Mouse (Mus musculus) mesoderm, embryonic 11.5 days (tissue): ENCODE measurements around the gene Klb.
"Not testable (repeated sequence)": the region's sequence is repeated elsewhere in the genome, so short reads cannot be mapped to it uniquely, and the experiment has no call there.

Experiments
- DNase-seq: peaks from one replicate; pipeline ENCODE4 v3.0.0-alpha.2; 2012; ENCODE audit warnings: low read depth, low spot score

Klb gene

DNA sequence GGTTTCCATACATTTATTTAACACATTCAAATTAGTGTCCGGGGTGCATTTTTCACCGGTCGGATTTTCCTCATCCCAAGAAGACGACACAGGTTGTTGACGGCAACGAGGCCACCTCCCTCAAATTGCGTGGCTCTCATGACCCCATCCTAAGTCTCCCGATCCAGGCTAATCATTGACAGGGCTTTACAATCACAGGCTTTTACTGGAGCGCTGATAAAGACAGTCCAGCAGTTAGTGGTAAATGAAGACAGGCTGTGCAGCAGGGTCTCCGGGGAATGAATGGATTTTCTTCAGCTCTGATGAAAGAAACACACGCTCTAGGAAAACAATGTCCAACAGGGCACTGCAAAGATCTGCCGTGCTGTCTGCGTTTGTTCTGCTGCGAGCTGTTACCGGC lies at the start of gene Klb:
TSS of gene Klb (plus strand) at position 147 of the 400 bp plus-strand sequence.
- peak; percentile 34 for DNase-seq

DNA sequence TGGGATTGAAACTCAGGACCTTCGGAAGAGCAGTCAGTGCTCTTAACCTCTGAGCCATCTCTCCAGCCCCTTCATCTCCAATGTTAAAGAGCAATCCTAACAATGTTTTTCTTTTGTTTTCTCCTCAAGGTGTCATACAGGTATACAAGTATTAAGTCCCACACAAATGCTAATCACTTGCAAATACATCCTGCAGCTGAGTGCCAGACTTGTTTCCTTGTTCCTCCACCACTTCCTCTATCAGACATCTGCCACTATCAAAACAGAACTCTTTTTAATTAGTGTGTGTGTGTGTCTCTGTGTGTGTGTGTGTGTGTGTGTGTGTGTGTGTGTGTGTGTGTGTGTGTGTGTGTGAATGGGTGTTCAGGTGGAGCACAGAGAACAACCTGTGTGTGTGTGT lies 48.5 kb upstream of the Klb start:
- DNase-seq: not testable (repeated sequence)

GRCm38 (mm10) chr5:65300121-65300520 lies 48.0 kb upstream of the Klb start:
- no peak for DNase-seq

DNA sequence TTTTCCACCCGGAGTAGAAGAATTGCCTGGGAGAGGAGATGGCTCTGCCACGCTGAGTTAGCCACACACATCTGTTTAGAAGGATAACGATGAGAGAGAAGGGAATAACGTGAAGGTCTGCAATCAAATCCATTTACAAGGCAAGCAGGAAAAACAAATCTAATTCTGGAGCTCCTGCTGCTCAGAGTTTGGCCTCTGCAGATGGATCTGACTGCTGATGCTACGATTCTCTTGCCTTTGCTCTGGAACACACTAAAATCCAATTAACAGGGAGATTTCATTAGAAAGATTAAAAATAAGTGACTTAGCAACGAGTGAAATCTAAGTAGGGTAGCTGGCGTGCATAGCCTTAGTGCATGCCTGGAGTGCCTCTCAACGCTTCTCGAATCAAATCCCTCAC lies 42.6 kb upstream of the Klb start:
- DNase-seq: no peak

GRCm38 (mm10) chr5:65308208-65308607 lies 39.9 kb upstream of the Klb start:
- DNase-seq: no peak

DNA sequence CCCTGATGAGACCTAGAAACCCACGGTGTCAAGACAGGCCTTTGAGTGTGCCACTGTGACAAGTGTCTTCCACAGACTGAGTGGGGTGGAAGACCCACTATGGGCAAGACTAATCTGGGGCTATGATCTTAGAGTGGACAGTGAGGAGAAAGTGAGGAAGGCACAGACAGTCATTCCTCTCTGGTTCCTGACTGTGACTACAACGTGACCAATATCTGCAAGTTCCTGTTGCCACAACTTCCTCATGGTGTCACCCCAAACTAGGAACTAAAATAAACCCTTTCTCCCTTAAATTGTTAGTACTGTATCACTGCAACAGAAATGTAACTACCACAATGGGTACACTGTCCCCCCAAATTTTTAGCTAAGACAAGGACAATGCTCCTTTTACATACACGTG lies 39.2 kb upstream of the Klb start:
- DNase-seq: no peak

GRCm38 (mm10) chr5:65319176-65319575 lies 28.9 kb upstream of the Klb start:
- no peak for DNase-seq

- no peak for DNase-seq
Measured at GRCm38 (mm10) chr5:65322165-65322564, 25.9 kb upstream of the Klb start.

GRCm38 (mm10) chr5:65324271-65324670 lies 23.8 kb upstream of the Klb start:
- DNase-seq: no peak

DNA sequence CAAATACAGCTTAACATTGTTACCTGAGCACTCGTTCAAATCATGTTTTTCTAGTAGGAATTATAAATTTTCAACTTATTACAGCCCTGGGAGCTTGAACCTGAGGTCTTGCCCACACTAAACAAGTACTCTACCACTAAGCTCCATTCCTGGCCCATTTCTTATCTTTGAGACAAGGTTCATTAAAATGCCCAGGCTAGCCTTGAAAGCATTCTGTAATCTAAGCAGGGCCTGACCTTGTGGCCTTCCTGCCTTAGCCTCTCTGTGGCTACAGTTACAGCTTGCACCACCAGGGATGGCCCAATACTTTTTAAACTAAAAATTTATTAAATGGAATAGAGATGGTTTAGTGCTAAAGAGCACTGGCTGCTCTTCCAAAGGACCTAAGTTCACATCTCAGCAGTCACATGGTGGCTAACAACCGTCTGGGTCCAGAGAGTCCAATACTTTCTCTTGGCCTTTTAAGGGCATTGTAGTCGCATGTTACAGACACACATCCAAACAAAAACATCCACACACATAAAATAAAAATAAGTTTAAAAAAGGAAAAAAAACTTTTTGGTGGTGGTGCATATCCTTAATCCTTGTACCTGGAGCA lies 23.3 kb upstream of the Klb start:
- no peak for DNase-seq

- no peak for DNase-seq
Measured at GRCm38 (mm10) chr5:65326212-65326611, 21.9 kb upstream of the Klb start.

DNA sequence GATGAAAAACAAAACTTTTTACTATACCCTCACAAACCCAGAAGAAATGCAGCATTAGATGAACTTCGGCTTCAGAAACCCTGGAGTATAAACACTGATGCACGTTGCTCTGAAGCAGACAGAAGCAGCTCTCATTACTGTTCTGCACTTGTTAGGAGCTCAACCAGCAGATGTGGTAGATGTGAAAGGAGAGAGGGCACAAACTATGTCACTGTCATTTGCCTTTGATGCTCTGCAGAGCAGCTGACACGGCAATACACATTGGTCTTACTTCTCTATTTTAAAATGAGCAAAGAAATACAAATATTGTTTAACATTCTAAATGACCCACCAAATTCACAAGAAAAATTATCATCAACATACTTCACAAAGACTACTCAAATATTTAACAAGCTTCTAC lies 18.1 kb upstream of the Klb start:
- no peak for DNase-seq

GRCm38 (mm10) chr5:65334788-65335187 lies 13.3 kb upstream of the Klb start:
- DNase-seq: no peak

GRCm38 (mm10) chr5:65335298-65336074 lies 12.6 kb upstream of the Klb start, which contains the start of gene Rfc1:
TSS of gene Rfc1 (minus strand) at chr5:65335670.
- peak; percentile 92 for DNase-seq

DNA sequence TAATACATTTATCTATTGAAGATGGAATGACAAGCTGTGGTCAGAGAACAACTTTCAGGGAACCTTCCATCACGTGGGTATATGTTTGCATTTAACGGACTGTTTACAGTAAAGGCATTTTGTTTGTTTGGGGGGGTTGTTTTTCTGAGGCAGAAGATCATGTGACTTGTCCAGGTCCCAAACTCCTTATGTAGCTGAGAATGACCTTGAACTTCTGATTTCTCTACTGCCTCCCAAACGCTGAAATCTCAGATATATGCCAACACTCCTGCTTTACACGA lies 12.1 kb upstream of the Klb start:
- DNase-seq: no peak

DNA sequence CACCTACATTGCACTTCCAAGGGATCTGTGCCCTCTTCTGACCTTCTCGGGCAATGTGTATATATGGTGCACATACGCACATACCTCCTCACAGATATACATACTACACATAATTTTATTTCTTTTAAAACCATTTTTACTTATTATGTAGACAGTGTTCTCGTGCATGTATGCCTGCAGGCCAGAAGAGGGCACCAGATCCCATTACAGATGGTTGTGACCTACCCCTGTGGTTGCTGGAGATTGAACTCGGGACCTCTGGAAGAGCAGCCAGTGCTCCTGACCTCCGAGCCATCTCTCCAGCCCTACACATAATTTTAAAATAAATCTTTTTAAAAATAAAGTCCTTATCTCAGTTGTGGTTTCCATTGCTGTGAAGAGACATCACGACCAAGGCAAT lies 9.7 kb upstream of the Klb start:
- DNase-seq: no peak

DNA sequence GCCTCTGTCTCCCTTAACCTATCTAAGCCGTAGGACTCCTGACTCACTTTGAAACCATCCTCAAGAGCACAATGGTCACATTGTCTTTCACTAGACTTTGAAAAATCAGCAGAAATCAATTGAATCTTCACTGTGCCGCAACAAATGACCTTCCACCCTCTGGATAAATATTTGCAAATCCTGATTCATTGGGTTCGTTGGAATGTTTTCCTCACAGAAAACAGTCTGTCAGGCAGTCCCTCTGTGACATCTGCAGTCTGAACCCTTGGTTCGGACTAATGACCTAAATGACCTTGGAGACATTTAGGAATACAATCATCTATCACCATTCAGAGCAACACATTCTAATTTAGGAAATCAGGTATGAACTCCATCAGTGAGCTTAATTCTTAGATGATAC lies 7.9 kb upstream of the Klb start:
- DNase-seq: no peak

- no peak for DNase-seq
Measured at GRCm38 (mm10) chr5:65350508-65350907, 2.4 kb downstream of the Klb start.

DNA sequence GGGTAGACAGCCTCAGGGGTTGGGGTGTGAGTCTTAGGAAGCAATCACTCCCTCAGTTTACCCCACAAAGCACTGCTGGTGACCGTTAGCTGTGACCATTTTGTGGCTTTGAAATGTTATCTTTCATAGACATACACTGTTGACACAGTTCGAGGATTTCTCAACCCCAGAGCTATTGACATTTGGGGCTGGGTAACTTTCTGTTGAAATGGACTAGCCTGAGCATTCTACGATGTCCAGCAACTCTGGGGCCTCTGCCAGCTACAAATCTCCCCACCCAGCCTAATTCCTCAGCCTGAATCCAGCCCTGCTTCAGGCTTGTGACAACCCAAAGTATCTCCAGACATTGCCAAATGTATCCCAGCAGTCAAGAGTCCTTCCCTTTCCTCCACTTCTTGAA lies 6.0 kb downstream of the Klb start:
- no peak for DNase-seq

GRCm38 (mm10) chr5:65354985-65355384 lies 6.9 kb downstream of the Klb start:
- DNase-seq: no peak

DNA sequence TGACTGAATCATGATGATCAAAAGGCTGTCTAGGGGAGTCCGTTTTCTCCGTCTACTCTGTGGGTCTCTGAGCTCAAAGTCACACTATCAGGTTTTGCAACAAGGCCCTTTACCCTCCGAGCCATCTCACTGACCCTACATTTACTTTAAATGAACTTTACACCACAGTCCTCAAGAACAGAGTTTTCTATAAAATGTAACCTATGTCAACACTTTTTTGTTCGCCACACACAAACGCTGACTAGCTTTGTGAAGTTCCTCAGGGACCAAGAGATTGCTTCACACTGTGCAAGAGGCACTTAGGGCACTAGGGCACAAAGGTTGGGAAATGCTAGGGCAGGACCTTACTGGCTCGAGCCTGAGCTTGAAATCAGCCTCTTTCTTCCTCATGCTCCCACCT lies 8.7 kb downstream of the Klb start:
- DNase-seq: no peak

DNA sequence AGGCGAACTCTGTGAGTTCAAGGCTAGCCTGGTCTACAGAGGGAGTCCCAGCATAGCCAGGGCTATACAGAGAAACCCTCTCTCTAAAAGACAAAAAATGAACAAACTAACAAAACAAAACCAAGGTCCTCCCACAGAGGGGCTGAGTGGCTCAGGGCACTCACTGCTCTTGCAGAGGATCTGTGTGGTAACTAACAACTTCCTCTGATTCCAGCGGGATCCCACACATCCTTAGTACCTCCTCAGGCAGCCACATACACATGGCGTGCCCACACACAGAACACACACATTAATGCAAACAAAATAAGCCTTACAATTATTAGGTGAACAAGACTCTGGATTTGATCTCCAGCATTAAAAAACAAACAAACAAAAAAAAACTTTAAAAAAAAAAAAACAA lies 9.7 kb downstream of the Klb start:
- no peak for DNase-seq

GRCm38 (mm10) chr5:65367837-65368236 lies 19.7 kb downstream of the Klb start:
- DNase-seq: no peak

DNA sequence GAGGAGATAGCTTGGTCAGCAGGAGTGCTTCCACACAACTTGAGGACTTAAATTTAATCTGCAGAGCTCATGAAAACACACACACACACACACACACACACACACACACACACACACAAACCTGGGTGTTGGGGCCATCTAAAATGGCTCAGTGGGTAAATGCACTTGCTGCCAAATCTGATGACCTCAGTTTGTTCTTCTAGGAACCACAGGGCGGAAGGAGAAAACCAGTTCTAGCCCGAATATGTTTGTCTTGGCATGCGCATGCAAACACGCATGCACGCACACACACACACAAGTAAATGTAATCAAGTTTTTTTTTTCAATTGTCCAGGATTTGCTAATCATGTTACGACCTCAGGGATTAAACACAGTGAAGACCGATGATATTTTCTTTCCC lies 23.4 kb downstream of the Klb start:
- DNase-seq: no peak
